Mouse (Mus musculus) mouse embryonic stem cell (cell line): ENCODE data around the gene Surf1.

Experiments used
- in situ Hi-C, 2 experiments: fragments of 300-500 bp; cut with MboI; formaldehyde crosslinking; loops; 1 replicate in 1 of 2; 3 replicates in 1 of 2; pipeline ENCODE4 v1.14.3; 2019 to 2020; ENCODE audit warnings: low sequenced_read_pairs in 2 of 2, low pct_unique_long_range_greater_than_20kb in 1 of 2, mixed read lengths in 1 of 2; ENCODE audit not compliant: unreplicated experiment in 1 of 2

Surf1 gene

DNA sequence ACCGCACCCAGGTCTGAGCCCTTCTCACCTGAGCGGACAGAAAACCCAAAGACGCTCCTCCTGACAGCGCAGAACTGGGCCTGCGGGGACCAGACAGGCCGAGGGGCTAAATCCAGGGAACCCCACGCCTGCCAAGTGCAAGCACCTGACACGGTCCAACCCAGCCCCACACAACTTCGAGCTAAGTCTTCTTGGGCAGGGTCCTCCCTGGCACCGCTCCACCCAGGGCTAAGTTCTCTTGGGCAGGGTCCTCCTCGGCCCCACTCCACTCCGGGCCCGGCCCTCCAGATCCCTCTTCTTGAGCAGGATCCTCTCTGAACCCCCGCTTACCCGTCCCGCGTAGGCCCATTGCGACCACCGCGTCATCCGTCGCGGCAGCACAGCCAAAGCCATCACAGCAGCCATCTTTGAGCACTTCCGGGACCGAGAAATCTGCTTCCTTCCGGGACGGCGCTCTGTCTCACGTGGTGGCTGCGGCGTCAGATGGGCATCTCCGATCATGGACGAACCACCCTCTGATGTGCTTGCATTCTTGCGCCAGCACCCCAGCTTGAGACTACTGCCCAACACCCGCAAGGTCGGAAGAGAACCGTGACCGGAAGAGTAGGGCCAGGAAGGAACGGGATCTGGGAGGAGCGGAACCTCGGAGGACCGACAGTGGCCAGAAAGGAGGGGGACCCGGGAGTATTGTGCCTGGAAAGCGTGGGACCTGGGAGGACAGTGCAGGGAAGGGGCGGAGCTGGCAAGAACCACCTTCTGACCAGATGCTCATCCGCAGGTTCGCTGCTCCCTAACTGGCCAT lies at the start of gene Surf1, which contains the start of gene Surf2:
Gene Surf1 (minus strand): TSS at position 604 of the 802 bp plus-strand sequence.
Gene Surf2 (plus strand): TSS at position 441 of the 802 bp plus-strand sequence.
- in situ Hi-C loops: no loop called here

DNA sequence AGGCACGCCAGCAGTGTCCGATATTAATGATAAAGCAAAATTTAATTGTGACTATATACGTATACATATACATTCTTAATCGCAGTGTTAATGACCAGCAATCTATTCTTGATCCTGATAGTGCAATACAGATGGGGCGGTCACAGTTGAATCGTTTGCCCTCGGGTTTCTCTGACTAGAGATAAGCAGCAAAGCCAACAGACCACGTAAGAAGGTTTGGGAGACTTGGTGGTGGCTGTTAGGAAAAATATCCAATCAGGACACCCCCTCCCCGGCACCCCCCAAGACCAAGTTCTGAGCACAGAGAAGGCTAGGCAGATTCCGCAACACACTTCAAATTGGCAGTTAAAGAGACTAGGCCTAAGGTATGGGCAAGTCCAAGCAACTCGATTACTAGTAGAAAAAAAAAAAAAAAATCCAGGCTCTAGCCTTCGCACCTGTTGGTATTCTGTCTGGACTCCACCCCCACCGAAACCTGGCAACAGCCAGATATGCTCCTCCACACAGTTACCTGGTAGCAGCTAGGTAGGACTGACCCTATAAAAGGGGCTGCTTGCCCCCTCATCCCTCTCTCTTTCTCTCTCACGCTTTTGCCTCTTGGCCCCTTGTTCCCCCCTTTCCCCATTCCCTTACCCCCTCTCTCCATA lies 48.5 kb upstream of the Surf1 start:
- in situ Hi-C loops: no loop called here

DNA sequence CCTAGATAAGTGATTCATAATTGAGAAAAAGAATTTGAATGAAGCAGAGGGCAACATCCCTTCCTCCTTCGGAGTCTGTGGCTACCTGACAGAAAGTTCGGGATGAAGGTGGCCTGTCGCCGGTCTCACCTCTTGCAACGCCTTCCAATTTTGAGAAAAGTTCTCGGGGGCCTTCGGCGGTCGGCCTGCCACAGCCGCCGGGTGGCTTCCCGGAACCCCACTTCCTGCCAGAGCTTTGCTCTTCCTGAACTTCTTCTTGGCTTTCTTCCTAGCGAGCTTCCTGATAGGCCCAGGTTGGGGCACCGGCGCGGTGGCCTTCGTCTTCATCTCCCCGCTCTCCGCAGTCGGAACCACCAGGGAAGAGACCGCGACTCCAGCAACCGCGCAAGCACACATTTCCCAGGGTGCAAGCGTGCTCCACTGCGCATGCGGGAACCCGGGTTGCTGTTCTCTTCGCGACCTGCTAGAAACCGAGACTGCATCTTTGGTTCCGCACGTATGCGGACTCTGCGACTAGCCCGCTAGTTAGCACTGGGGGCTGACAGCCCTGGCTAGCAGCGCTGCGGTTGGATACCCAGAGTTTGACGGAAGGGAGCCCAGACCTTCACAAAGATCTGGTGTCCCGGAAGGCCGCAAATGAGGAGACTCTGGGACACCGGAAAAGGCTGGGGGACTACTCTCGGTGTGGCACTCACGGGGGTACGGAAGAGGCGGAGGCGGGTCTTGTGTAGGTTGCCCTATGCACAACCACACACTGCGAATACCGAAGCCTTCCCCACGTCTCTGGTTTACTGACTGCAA lies 47.8 kb upstream of the Surf1 start, which contains the start of gene Rexo4:
Gene Rexo4 (minus strand): TSS at position 464 of the 801 bp plus-strand sequence.
- in situ Hi-C loops: no loop called here

DNA sequence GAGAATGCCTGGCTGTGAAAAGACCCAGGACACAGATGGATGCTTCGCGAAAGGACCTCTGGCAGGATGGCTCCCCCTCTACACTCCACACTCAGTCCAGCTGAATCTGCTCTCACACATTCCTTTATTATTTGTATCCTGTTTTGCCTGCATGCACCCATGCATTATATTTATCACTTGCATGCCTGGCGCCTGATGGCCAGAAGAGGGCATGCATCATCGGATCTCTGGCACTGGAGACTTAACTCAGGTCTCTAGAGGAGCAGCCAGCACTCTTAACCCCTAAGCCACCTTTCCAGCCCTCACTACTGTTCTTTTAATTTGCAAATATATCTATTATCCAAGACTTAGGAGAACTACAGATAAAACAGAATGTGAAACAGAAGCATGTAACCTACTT lies 44.4 kb upstream of the Surf1 start:
- in situ Hi-C loops: no loop called here

DNA sequence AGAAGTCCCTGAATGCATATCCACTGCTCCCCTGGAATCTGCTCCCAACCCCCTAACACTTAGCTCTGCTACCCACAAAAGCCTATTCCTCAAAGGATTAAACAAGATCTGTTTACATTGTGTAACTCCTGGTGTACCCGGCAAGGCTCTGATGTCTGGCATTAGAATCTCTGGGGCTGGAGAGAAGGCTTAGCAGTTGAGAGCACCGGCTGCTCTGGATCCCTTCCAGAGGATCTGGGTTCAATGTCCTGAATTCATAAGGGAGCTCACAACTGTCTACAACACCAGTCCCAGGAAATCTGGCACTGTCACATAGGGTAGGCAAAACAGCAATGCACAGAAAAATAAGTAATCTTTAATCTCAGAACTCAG lies 41.1 kb upstream of the Surf1 start:
- in situ Hi-C loops: no loop called here

DNA sequence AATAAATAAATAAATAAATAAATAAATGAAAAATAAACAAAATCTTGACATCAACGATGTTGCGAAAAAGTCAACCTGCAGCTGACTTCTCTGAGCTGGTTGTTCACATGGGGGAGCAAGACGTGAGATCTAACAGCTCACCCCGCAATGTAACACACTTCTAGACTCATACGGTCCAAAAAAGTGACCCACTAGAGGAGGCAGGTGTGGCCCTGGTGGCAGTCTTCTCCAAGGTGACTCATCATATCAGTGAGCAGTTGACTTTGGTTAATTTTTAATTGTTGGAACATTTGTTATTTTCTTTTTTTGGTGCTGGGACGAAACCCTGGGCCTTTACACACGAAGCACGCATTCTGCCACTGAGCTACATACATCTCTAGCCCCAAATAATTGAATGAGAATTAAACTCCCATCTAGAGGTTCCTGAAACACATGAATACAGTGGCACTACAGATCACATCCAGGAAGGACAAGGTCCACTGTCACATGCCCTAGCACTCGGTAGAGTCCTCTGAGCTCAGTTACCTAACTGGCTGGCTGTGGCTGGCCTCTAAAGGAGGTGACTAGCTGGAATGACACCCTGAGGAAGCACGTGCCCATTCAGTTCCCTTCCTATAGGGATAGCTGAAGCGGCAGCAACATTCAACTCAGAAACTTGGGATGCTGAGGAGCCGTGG lies 40.6 kb upstream of the Surf1 start:
- in situ Hi-C loops: no loop called here

DNA sequence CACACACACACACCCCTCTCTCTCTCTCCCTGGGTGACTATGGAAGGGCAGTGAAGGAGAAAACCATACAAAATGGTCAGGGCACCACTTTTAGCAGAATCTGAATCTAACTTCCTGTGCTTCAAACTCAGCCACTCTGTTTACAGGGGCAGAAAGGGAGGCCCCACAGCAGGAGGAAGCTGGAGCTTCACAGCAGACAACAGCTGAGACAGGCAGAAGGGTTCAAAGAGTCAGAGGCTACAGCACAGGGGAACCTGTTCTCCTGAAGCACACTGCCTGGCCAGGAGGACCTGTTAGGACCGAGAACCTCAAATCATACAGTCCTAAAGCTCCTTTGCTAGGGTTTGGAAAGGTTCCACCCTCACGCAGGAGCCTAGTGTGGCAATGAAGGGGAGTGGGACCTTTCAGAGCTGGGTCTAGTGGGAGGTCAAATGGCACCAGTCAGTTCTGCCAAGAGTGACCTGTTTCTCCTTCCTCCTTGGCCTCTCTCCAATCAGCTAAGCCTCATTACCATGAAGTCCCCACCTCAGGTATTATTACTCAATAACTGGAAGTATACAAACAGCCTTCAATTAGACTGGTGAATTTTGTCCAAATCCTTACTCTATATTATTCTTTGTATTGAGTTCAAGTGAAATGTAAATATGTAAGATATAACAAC lies 38.5 kb upstream of the Surf1 start:
- in situ Hi-C loops: no loop called here

DNA sequence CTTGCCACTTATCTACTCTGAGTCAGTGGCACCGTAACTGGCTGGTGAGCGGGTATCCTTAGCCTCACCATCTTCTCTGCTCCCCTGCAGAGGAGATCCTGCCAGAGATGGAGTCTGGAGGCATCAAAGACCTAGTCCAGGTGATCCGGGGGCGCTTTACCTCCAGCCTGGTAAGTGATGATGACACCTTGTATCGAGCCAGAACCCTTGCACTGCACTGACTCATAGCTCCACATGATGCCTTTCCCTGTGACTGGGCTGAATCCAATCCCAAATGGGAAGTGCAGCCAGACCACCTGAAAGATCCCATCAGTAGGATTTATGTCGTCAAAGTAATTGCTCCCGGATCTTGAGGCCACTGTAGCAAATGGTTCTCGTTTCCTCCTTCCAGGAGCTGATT lies 36.5 kb upstream of the Surf1 start:
- in situ Hi-C loops: no loop called here

DNA sequence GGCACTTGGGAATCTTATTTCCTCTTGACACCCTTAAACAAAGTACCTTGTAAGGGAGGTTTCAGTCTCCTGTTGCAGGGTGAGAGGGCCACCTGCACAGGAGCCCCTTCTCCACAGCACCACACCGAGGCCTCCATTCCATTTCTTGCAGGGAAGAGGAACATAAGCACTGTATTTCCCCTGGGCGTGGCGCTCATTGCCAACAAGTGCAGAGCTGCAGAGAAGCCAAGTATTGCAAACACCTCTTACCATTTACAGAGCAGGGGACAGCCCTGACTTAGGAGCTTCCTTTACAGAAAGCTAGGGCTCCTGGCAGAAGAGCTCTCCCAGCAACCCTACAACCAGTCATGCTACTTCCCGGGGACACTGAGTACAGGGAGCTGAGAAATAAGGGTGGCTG lies 35.9 kb upstream of the Surf1 start:
- in situ Hi-C loops: no loop called here

DNA sequence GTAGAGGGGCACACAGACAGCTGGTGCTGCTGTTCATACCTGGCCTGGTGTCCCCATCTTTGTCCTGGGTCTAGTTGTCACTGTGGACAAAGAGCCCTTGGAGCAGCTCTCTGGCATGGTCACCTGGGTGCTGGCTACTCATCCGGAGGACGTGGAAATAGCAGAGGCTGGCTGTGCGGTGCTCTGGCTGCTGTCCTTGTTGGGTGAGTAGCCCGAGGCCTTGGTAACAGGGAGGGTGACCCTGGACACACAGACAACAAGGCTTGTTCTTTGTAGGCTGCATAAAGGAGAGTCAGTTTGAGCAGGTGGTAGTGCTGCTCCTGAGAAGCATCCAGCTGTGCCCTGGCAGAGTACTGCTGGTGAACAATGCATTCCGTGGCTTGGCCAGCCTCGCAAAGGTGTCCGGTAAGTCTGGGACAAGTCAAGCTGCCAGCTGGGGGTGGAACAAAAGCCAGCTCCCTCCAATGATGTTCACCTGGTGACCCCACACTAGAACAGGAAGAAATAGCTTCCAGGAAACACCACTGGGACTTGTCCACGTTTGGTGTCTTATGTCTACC lies 35.1 kb upstream of the Surf1 start:
- in situ Hi-C loops: no loop called here

DNA sequence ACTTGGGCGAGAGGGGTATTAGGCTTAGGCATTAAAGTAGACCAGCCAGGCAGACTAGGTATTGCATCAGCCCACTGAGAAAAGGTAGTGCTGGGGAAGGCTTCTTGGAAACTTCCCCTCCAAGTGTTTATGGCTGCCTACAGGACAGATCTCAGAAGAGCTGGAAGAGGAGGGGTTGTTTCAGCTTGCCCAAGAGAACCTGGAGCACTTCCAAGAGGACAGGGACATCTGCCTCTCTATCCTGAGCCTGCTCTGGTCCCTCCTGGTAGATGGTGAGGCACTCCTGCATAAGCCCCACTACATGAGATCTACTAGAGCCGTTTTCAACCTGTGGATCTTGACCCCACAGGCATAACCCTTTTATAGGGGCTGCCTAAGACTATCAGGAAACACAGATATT lies 34.1 kb upstream of the Surf1 start:
- in situ Hi-C loops: no loop called here

DNA sequence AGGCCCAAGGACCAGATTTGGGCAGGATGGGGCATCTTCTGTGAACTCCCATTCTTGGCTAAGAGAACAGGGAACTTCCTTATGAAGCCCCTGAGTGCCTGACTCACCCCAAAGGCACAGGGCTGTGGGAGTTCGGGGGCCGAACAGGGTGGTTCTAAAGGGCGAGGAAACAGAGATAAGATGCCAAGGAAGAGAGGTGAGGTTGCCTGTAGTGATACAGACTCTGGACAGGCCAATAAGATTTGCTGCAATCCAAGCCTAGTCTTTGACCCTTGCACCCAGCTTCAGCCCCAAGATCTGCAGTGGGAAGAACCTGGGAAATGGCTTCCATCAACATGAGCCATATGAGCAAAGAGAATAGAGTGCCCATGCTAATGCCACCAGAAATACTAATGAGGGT lies 26.9 kb upstream of the Surf1 start:
- in situ Hi-C loops: no loop called here

DNA sequence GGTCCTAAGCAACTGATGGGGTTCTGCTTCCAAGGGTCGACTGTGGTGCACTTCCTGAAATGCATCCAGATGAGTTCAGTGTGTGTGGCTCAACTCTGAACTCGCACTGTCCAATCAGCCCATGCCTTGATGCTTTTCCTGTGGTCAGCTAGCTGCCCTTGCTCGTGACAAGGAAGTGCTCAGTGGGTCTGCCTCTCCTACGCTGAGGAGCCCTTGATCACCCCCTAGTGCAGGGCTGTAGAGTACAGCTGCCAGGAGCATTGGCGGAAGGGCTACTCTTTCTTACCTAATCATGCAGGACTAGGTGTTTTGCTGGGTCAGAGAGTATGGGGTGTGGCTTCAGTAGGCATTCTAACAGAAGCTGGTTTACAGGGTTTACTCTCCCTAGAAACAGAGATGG lies 25.2 kb upstream of the Surf1 start:
- in situ Hi-C loops: no loop called here

DNA sequence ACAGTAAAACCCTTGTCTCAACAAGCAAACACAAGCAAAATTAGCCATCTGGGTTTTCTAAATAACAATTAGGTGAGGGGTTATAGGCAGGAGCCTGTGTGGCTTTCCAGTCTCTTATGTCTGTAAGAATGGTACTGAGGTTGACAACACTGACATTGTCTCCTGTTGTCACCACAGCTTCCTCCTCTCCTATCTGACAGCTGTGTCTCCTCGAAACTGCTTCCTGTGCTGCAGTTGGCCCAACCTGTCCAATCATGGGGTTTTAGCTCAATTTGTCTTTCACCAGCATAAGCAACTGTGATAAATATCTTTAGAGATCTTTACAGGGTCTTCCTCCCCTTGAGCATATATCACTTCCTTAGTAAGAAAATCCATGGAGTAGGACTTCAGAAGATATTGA lies 20.1 kb upstream of the Surf1 start:
- in situ Hi-C loops: no loop called here

DNA sequence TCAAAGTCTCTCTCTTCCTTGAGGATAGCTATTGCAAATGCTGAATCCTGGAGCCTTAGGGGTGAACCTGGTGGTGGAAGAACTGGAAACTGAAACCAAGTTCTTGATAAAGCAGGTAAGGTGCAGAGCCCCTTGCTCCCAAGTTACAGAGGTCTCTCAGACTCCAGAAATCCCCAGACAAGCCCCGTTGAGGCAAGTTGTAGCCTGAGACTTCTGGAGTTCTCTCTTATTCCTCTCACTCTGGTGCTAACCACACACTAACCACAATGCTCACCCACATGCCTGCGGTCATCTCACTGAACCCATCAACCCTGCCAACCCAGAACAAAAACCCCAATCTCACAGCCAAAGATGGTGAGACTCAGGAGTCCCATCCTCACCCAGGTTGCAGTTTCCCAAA lies 19.0 kb upstream of the Surf1 start:
- in situ Hi-C loops: no loop called here

DNA sequence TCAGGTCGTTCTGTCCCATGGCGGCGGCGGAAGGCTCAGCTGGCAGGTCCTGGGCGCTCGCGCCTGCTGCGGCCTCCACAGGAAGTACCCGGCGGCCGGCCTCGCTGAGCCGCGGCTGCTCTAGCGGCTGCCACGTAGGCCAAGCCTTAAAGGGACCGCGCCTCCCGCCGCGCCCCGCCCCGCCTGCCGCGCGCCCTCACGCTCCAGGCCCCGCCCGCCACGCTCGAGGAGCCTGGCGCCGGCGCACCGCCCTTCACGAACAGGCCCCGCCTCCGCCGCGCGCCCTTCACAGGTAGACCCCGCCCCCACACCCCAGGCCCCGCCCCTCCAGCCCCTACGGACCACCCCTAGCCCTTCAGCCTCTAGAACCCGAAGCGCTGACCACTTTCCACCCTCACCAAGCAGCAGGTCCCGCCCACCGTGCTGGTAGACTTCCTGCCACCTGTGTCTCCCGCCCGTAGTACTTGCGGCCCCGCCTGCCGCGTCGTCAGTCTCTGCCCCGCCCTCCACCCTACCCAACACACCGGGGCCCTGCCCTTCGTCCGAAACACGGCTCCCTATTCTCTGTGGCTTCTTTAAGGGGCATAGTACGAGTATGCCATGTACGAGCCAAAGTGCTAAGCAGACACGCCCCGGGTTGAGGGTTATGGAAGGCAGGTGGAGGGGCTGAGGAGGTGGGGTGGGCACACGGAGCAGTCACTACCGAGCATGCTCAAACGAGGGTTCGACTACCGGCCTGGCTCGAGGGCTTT lies 17.1 kb upstream of the Surf1 start, which contains the start of the genes Surf4 and Stkld1:
Gene Surf4 (minus strand): TSS at position 625 of the 752 bp plus-strand sequence.
Gene Stkld1 (plus strand): TSS at position 744 of the 752 bp plus-strand sequence.
- in situ Hi-C loops: no loop called here
